Mouse (Mus musculus) stomach, embryonic 16.5 days (tissue): ENCODE measurements around the gene Pde3a. TPM values are rescaled to one million over a fixed set of nuclear protein-coding genes. Genes with fewer than 3 reads are reported as not detected.

Experiments used
- ATAC-seq: fragments of 200-750 bp; cut with Nextera tagmentation; 2 replicates; pipeline ENCODE4 v1.8.0; 2017; ENCODE audit warnings: moderate number of reproducible peaks, moderate TSS enrichment; ENCODE audit not compliant: insufficient read depth, low FRiP score
- H3K27ac ChIP-seq: fragments of 300-500 bp; sonication (generic); 2 replicates; pipeline ENCODE4 v1.5.1; 2014; ENCODE audit warnings: low read length
- H3K27me3 ChIP-seq: fragments of 300-500 bp; sonication (generic); 2 replicates; pipeline ENCODE4 v1.6.1; 2014; ENCODE audit warnings: low read length, control low read depth, mixed read lengths; ENCODE audit not compliant: control insufficient read depth, insufficient read depth
- H3K36me3 ChIP-seq: fragments of 300-500 bp; sonication (generic); 2 replicates; pipeline ENCODE4 v1.6.1; 2014; ENCODE audit warnings: low read length; ENCODE audit not compliant: control insufficient read depth, insufficient read depth
- H3K4me1 ChIP-seq: fragments of 300-500 bp; sonication (generic); 2 replicates; pipeline ENCODE4 v1.6.1; 2014; ENCODE audit warnings: low read length, control low read depth, mixed read lengths; ENCODE audit not compliant: control insufficient read depth, insufficient read depth
- H3K4me2 ChIP-seq: fragments of 300-500 bp; sonication (generic); 2 replicates; pipeline ENCODE4 v1.6.1; 2014; ENCODE audit warnings: low read depth, low read length, mixed read lengths
- H3K4me3 ChIP-seq: fragments of 300-500 bp; sonication (generic); replicated peaks from 2 replicates; pipeline ENCODE4 v1.5.1; 2014; ENCODE audit warnings: mild to moderate bottlenecking, low read length
- H3K9ac ChIP-seq: fragments of 300-500 bp; sonication (generic); 2 replicates; pipeline ENCODE4 v1.6.1; 2014; ENCODE audit warnings: low read length
- H3K9me3 ChIP-seq: fragments of 300-500 bp; sonication (generic); replicated peaks from 2 replicates; pipeline ENCODE4 v1.6.1; 2016; ENCODE audit warnings: low read length, control low read depth; ENCODE audit not compliant: control insufficient read depth
- WGBS: fragments of 180-500 bp; shearing (Covaris S2); extraction: QIAGEN DNeasy Blood & Tissue Kit; methylation state at CpG from one replicate; pipeline ENCODE4 v1.1.7; 2014; 5-methylcytosine and 5-hydroxymethylcytosine counted together
- polyA plus RNA-seq: library from polyadenylated mRNA; unstranded; fragments of >200 nt; fragmentation: Nextera tagmentation; extraction: Ambion mirVana; gene quantifications from 2 replicates; pipeline ENCODE4 v1.2.1, GENCODE M21; 2015

The Pde3a gene
- polyA plus RNA-seq, 1 experiment from 2014 or later, result 9.6 TPM

DNA sequence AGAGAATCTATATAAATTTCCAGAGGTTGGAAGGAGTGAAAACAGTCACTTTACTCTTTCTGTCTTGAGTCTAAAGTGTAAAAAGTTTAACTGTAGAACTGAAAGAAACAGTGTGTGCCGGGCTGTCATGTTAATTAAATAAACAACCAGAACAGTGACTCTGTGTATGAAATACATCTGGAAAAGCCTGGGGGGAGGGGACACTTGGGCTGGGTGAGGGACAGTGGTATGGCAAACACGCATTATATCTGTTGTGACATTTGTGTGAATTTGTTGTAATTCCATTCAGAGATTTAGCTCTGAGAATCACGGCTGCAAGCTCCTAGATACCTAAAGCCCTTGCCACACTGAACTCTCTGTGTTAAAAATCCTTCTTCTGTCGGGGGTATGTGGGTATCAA is 5.9 kb downstream of the Pde3a start:
- WGBS, result 33% methylated on average over 4 of the region's 4 CpGs
- Histone ChIP-seq H3K4me1 (0 out of 2 replicates have a peak, but pooled peaks cover 3% of the 10 kb centered on the region), H3K36me3 (no peaks in the 10 kb centered on the region), H3K4me3 (no peak overlapping the region), H3K9me3 (no peaks in the 10 kb centered on the region), H3K9ac (no peak overlapping the region), H3K27me3 (peaks cover 5% of the 10 kb centered on the region), H3K4me2 (peak overlapping the region; percentile 25), H3K27ac (no peak overlapping the region)
- ATAC-seq, result no peak

DNA sequence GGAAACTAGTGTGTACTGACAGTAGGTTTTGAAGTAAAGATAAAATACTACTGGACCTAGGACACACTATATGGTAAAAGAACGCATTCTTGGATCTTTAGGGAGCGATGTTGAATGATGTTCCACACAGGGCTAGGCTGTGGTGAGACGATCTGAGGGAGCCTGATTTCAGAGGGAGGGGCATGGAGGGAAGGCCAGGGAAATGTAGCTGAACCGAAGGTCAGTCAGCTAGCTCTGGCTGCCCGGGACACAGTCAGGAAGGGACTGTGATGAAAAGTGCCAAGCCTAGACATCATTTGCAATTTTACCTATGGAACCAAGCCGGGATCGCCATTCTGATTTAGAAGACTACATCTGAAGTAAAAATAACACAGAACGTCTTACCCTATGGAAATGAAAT is 7.8 kb downstream of the Pde3a start:
- Histone ChIP-seq H3K27ac (no peak overlapping the region), H3K27me3 (peaks cover 5% of the 10 kb centered on the region), H3K9me3 (no peaks in the 10 kb centered on the region), H3K9ac (no peak overlapping the region), H3K4me1 (0 out of 2 replicates have a peak, but pooled peaks cover 3% of the 10 kb centered on the region), H3K4me3 (no peak overlapping the region), H3K36me3 (no peaks in the 10 kb centered on the region), H3K4me2 (no peak overlapping the region)
- WGBS, result 62% methylated on average over 8 of the region's 8 CpGs
- no peak for ATAC-seq

DNA sequence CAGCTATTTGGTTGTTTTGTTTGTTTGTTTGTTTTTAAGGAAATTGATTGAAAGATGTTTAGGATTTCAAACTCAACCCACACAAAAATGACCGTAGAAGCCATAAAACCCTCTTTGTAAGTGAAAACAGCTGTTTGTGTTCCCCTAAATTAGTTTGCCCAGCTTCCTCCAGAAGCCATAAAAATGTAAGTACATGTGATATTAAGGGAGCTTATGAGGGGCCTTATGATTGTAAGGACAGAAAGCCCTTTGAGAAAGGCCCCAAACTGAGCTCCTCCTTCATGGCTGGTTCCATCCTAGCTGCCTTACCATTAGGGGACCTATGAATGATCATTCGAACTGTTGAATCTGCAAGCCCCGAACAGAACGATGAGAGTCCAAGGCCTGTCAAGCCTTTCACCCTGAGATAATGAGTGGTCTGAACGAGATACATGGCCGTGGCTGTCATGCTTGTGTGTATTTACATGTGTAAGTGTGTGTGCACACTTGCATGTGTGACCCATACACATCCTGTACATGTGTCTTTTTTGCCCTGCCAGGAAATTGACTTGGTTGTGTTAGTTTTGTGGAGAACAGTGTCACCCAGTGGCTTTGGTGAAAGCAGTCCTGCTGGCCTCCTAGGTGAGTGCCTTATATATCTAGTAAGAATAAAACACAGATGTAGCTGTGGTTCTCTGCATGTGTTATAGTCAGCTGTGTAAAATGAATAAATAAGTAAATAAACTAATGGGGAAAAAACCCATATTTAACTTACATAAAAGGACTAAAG is 8.5 kb downstream of the Pde3a start:
- Histone ChIP-seq H3K4me1 (0 out of 2 replicates have a peak, but pooled peaks cover 3% of the 10 kb centered on the region), H3K4me2 (no peak overlapping the region), H3K4me3 (no peak overlapping the region), H3K9ac (no peak overlapping the region), H3K36me3 (no peaks in the 10 kb centered on the region), H3K27ac (no peak overlapping the region), H3K9me3 (no peaks in the 10 kb centered on the region), H3K27me3 (peaks cover 2% of the 10 kb centered on the region)
- WGBS, result 78% methylated on average over 6 of the region's 6 CpGs
- ATAC-seq, result no peak

DNA sequence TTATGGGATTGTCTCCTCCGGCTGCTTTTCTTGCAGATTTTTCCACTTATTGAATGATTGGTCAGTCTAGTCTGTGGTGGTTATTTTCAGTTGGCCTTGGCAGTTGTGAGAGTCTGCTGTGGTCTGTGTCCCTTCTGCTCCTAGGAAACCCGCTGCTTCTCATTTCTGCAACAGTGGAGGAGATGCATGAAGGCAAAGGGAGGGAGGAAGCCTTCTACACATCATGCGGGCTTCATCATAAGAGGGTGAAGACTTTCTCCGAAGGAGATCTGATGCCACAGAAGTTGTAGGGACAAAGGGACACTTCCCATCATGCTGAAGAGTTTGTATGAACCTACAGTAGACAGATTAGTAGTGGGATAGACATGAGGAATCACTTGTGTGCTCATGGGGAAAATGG is 16.2 kb downstream of the Pde3a start:
- no peak overlapping the region for H3K9ac ChIP-seq
- H3K27ac ChIP-seq, result no peak overlapping the region
- H3K4me1 ChIP-seq, result peaks cover 5% of the 10 kb centered on the region; the same call in 1 of the 2 replicates
- ATAC-seq, result no peak
- WGBS, result 84% methylated on average over 4 of the region's 4 CpGs
- H3K4me2 ChIP-seq, result no peak overlapping the region
- H3K4me3 ChIP-seq, result no peak overlapping the region
- no peaks in the 10 kb centered on the region for H3K9me3 ChIP-seq
- no peaks in the 10 kb centered on the region for H3K36me3 ChIP-seq
- no peaks in the 10 kb centered on the region for H3K27me3 ChIP-seq

DNA sequence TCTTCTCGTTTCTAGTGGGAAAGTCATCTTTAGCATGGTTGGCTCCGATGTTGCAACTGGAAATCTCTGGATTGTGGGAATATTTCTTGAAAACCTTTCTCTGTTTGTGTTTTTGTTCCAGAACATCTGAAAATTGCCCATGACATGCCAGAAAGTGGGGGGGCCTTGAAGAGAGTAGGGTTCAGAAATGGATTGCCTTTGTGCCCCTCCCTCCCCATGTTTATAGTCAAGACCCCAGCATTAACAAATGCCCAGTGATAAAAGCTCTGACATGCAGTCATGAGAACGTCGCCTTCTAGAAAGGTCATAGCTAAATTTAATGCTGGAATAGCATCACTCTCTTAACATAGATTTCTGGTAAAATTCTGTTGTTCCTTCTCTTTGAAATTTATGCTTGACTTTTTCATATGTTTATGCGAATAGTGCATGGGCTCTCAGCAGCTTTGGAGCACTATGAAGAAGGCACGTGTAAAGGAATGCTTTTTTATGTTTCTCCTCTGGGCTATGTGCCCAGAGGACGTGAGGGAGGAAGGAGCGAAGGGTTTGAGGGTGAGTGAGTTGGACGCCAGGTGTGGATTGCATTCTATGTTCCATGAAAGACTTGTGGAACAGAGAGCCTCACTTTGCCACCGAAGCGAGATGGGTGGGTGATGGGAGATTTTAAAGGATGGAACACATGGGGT is 19.0 kb downstream of the Pde3a start:
- Histone ChIP-seq H3K4me3 (no peak overlapping the region), H3K4me2 (no peak overlapping the region), H3K9ac (no peak overlapping the region), H3K27me3 (no peaks in the 10 kb centered on the region), H3K4me1 (peaks cover 5% of the 10 kb centered on the region; the same call in 1 of the 2 replicates), H3K9me3 (no peaks in the 10 kb centered on the region), H3K27ac (no peak overlapping the region), H3K36me3 (no peaks in the 10 kb centered on the region)
- 71% methylated on average over 11 of the region's 11 CpGs for WGBS
- no peak for ATAC-seq

DNA sequence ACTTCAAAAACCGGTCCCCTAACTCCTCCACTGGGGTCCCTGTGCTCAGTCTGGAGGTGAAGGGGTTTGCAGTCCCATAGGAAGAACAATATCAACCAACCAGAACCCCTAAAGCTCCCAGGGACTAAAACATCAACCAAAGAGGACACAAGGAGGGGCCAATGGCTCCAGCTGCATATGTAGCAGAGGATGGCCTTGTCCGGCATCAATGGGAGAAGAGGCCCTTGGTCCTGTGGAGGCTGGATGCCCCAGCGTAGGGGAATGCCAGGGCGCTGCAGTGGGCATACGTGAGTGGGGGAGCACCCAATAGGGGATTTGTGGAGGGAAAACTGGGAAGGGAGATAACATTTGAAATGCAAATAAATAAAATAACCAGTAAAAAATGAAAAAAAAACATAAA is 19.8 kb downstream of the Pde3a start:
- no peaks in the 10 kb centered on the region for H3K27me3 ChIP-seq
- no peaks in the 10 kb centered on the region for H3K9me3 ChIP-seq
- no peak for ATAC-seq
- no peak overlapping the region for H3K27ac ChIP-seq
- WGBS, result 94% methylated on average over 5 of the region's 5 CpGs
- no peak overlapping the region for H3K4me3 ChIP-seq
- H3K4me2 ChIP-seq, result no peak overlapping the region
- peaks cover 5% of the 10 kb centered on the region; the same call in 1 of the 2 replicates for H3K4me1 ChIP-seq
- H3K36me3 ChIP-seq, result no peaks in the 10 kb centered on the region
- no peak overlapping the region for H3K9ac ChIP-seq

DNA sequence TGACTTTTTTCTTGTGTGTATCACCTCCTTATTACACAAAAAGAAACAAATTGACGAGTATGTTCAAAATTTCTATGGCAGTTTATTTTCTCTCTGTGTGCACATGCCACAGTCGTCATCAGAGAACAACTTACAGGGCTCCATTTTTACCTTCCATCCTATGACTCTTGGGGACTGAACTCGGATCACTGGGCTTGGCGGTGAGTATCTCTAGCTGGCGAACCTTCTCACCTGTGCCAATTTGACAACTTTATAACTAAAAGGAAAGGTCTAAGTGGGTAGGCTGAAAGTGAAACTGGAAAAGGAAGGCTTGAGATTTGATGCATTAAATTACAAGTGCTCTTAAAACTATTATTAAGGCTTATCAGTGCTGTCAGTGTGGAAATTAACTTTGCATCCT is 22.1 kb downstream of the Pde3a start:
- ATAC-seq, result no peak
- no peaks in the 10 kb centered on the region for H3K36me3 ChIP-seq
- H3K9me3 ChIP-seq, result no peaks in the 10 kb centered on the region
- H3K27me3 ChIP-seq, result no peaks in the 10 kb centered on the region
- H3K27ac ChIP-seq, result no peak overlapping the region
- H3K4me1 ChIP-seq, result peaks cover 5% of the 10 kb centered on the region; the same call in 1 of the 2 replicates
- H3K4me2 ChIP-seq, result no peak overlapping the region
- H3K4me3 ChIP-seq, result no peak overlapping the region
- H3K9ac ChIP-seq, result no peak overlapping the region
- 82% methylated on average over 5 of the region's 5 CpGs for WGBS

DNA sequence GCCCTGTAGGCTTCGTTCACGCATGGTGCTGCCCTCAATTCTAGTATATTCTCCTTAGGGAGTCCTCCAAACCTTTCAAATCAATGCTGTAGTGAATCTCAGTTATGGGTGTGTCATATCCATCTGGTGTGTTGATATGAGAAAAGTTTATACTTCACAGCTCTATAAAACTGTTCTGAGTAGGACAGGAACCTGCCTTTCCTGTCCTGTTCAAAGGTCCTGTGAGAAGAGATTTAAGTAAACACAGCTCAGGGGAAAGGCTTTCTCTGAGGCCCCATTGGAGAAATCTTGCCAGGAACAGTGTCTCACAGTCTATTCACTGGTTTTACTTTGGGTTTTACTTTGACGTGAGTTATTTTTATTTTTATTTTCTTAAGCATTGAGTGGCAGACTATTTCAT is 22.5 kb downstream of the Pde3a start:
- H3K4me1 ChIP-seq, result peaks cover 5% of the 10 kb centered on the region; the same call in 1 of the 2 replicates
- no peak overlapping the region for H3K27ac ChIP-seq
- no peak overlapping the region for H3K4me2 ChIP-seq
- H3K9ac ChIP-seq, result no peak overlapping the region
- ATAC-seq, result no peak
- H3K9me3 ChIP-seq, result no peaks in the 10 kb centered on the region
- no peaks in the 10 kb centered on the region for H3K36me3 ChIP-seq
- WGBS, result 69% methylated on average over 3 of the region's 3 CpGs
- no peak overlapping the region for H3K4me3 ChIP-seq
- H3K27me3 ChIP-seq, result no peaks in the 10 kb centered on the region

DNA sequence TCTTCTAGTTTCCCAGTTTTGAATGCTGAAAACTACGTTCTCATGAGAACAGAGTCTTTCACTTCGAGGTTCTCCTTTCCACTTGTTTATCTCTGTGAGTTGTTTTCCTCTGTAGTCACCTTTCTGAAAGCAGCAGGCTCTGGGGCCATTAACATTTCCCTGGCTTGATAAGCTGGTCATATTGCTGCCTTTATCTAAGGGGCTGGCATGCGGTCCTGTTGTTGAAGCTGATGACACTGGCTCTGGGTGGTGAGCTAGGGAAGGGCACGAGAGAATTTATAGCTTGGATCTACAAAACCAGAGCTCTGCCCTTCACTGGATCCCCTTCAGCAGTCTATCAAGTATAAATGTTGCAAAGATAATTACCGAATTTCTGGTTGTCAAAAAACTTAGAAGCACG is 24.6 kb downstream of the Pde3a start:
- WGBS, result 78% methylated on average over 6 of the region's 6 CpGs
- no peaks in the 10 kb centered on the region for H3K9me3 ChIP-seq
- H3K4me3 ChIP-seq, result no peak overlapping the region
- H3K27me3 ChIP-seq, result no peaks in the 10 kb centered on the region
- H3K4me1 ChIP-seq, result no peaks in the 10 kb centered on the region
- H3K36me3 ChIP-seq, result no peaks in the 10 kb centered on the region
- no peak overlapping the region for H3K4me2 ChIP-seq
- H3K27ac ChIP-seq, result no peak overlapping the region
- no peak overlapping the region for H3K9ac ChIP-seq
- no peak for ATAC-seq
